Mouse (Mus musculus): ENCODE measurements at regions not wholly inside any gene's neighbourhood (a gene's known extent, or its start where the extent isn't known, plus 50 kb on each side); places are given as distances from the start of the nearest gene placed in this dataset.

DNA sequence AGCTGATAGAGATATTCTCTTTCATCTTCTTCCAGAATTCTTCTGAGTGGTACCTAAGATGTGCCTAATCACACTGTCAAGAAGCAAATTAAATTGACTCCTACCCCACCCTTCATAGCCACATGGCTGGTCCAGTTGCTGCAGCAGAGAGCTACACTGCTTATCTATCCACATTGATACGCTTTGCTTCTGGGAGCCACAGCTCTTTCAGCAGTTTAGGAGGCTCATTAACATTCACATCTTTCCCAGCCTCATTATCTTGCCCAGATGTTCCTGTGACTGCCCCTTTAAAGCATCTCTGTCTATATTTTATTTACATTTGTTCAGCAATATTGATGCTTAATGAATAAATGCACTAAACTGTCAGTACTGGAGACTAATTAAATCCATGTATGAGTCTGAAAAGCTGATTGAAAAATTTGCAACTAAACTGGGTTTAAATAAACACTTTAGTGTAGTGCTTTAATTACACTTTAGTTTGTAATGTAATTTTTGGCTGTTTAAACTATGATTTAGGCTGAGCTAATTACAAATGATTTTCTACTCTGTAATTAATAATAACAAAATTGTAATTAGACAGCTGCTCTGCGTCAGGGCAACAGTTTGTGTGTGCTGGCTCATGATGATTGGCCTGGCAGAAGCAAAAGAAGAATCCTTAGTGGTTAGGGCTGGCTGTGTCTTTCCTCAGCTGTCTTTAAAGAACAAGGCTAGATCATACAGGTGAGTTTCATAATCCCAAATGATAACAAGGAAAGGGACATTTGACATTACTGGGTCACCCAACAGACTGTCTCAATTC, 632.5 kb upstream of the Tle4 start:
- no peak for DNase-seq (ENCODE audit: low read depth)

DNA sequence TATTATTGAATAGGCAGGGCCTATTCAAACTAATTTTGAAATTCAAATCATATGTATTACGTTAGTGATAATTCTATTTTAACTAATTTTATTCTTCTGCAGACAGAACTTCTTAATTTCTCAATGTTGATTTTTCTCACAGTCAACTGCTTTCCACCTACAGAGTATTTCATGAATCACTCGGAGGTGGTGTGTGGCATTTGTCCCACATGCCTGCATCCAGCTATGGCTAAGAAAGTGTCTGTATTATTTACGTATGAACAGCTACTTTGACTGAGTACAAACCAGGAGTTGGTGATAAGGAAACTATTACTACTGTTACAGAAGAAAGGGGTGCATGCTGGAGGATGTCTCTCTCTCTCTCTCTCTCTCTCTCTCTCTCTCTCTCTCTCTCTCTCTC, 619.5 kb upstream of the Tle4 start:
- no peak for DNase-seq (ENCODE audit: low read depth)

- DNase-seq (ENCODE audit: low read depth): no peak
Measured at GRCm38 (mm10) chr19:15214651-15215050, 616.8 kb upstream of the Tle4 start.

DNA sequence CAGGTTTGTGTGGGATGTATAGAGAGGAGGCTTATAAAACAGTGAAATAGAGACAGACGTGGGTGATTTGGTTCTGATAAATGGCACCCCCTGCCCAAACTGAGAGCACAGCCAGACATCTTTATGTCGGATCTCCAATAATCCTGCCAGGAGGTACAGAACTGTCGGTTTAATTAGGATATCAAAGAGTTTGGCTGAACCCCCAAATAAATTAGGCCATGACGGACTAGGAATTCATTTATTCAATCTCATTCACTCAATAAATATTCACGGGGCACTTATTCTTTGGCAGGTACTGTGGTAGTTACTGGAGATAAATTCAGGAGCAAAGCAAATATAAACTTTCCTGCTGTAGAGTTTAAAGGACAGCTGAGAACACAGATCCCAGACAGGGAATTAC, 615.0 kb upstream of the Tle4 start:
- no peak for DNase-seq (ENCODE audit: low read depth)

DNA sequence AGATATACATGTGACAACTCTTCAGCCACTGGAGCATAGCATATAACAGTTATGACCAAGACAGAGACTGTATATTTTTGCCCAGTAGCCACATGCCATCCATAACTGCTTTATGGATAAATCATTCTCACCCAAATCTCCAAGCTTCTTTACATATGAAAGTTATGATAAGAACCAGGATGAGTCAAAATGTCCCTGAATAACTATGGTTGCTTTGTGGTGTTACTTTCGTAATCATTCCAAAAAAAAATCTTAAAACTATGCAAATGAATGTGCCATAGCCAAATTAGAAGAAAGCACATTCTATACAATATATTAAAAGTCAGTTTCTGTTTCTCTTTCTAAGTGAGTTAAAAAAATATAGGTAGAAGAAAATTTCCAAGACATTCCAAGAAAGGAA, 605.2 kb upstream of the Tle4 start:
- DNase-seq (ENCODE audit: low read depth): no peak

DNA sequence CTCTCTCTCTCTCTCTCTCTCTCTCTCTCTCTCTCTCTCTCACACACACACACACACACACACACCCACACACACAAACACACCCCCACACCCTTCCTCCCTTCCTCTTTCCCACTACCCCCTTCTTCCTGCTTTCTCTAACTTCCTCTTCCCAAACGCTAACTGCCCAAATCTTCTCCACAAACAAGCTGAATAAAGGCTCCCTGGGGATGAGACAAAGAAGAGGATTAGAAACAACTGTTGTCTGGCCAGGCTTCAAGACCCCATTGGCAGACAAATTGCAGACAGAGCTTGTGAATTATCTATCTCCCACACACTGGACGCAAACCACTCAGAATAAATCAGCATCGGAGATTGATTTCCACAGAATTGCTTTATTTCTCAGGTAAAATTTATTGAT, 603.4 kb upstream of the Tle4 start:
- DNase-seq (ENCODE audit: low read depth): no peak

DNA sequence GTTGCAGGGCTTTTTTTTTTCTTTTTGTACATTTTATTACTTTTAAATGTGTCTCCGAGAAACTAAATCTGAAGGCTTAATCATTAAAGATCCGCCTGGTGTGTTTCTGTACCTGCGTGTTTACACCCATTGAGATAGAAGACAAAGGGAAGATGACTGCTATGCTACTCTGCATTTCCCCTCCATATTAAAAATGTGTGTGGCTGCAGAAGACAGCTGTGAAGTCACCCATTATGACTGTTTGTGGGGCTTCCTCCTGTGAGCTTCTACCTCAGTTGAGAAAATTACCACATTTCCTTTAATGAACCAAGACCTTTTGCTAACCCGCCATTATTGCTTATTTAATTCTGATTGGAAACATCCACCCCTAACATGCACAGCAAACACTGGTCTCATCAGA, 602.9 kb upstream of the Tle4 start:
- DNase-seq (ENCODE audit: low read depth): no peak

- DNase-seq (ENCODE audit: low read depth): no peak
Measured at GRCm38 (mm10) chr19:15200361-15200760, 602.5 kb upstream of the Tle4 start.

DNA sequence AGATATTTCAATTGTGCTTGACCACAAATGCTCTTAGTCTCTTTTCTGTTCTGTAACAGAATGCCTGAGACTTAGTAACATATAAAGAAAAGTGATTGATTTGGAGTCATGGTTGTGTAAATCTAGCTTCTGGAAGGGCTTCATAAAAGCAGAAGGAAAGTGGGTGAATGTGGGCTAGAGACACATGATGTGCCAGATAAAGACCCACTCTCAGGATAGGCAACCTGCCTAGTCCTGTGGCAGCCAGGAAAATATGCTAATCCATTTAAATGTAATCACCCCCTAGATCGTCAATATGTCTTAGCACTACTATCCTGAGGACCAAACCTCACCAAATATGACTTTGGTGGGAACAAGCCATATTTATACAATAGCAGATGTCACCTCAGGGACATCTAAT, 601.8 kb upstream of the Tle4 start:
- DNase-seq (ENCODE audit: low read depth): no peak

DNA sequence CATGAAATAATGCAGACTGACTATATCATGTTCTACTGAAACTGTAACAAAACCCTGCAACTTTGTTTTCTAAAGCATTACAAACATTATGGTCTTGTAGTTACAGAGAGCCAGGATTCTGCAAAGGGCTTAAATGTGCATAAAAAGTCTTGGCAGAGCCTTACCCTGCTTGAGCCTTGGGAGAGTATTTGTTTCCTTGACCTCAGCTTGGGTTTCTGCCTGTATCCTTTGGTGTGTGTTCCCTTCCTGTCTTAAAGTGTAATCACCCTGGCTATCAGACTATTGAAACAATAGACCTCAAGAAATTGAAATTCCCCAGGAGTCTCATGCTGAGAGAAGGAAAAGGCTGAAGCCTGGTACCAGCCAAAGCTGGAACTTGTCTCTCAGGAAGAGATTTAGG, 577.4 kb upstream of the Tle4 start:
- no peak for DNase-seq (ENCODE audit: low read depth)

GRCm38 (mm10) chr19:15173301-15173700, 575.5 kb upstream of the Tle4 start:
- DNase-seq (ENCODE audit: low read depth): no peak

DNA sequence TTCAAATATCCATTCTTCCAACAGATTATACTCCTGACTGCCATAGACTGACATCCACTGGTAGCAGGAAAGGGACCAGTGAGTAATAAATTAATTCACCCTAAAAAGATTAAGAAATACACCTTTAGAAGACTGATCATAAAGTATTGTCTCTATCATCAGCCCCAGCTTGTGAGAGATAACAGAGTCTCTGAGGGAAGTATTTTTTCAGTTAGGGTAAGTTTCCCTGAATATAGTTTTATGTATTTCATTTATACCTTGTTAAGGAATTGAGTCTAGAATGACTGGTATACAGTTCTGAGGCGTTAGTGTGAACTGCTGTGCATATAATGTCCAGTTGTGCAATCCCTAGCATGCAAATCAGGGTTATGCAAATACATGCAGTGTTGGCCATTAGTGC, 569.3 kb upstream of the Tle4 start:
- no peak for DNase-seq (ENCODE audit: low read depth)

DNA sequence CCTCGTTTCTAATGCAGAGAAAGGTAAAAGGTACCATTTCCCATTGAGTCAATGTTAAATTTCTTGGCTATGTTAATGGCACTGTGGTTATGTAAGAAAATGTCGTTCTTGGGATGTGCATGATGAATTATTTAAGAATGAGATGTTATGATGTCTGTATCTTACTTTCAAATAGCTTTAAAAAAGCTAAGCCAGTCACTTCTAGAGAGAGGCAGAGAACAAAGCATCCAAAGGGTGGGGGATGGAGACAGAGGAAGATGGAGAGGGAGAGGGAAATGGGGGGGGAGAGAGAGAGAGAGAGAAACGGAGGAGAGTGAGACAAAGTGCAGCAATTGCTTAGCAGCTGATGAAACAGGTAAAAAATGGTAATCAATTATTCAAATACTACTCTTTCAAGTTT, 562.8 kb upstream of the Tle4 start:
- no peak for DNase-seq (ENCODE audit: low read depth)

- DNase-seq (ENCODE audit: low read depth): no peak
Measured at GRCm38 (mm10) chr19:15158653-15159052, 560.8 kb upstream of the Tle4 start.

DNA sequence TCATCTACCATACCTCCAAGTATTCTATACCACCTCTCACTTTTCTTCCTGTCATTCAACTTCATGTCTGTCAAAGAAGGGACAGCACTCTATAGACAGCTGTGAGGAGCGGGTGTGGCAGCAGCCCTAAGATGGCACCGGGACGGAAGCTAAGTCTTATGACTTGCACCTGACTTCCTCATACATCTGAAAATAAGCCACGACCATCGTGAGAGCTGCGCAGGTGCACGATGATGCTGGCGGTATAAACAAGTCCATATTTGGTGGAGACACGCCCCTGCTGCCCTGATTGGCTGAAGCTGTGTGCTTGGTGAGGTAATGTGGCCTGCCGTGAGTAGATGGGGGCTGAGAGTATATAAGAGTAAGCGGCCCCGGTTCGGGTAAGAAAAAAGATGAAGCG, 560.3 kb upstream of the Tle4 start:
- no peak for DNase-seq (ENCODE audit: low read depth)

- no peak for DNase-seq (ENCODE audit: low read depth)
Measured at GRCm38 (mm10) chr19:15154693-15155092, 556.8 kb upstream of the Tle4 start.

- DNase-seq (ENCODE audit: low read depth): no peak
Measured at GRCm38 (mm10) chr19:15146325-15146724, 548.5 kb upstream of the Tle4 start.

- DNase-seq (ENCODE audit: low read depth): no peak
Measured at GRCm38 (mm10) chr19:15127122-15127521, 529.3 kb upstream of the Tle4 start.

GRCm38 (mm10) chr19:15108441-15109026, 510.7 kb upstream of the Tle4 start:
- no peak for DNase-seq (ENCODE audit: low read depth)

- DNase-seq (ENCODE audit: low read depth): no peak
Measured at GRCm38 (mm10) chr19:15095054-15095453, 497.2 kb upstream of the Tle4 start.

GRCm38 (mm10) chr19:15093534-15093933, 495.7 kb upstream of the Tle4 start:
- no peak for DNase-seq (ENCODE audit: low read depth)

DNA sequence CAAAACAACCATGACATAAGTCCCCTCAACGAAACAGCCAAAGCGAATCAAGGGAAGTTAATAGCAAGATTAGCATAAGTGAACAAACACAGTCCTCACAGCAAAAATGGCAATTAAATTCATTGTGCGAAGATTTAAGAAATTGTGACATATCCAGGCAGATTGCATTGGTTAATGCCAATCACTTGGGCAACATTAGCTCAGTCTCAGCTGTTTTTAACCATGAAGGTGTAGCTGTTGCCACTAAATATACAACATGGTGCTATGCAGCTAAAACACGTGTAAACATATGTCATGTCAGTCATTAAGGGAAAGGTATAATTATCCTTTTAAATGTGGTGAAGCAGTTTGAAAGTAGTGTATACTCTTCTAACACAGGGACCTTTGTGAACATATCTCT, 482.8 kb upstream of the Tle4 start:
- no peak for DNase-seq (ENCODE audit: low read depth)

DNA sequence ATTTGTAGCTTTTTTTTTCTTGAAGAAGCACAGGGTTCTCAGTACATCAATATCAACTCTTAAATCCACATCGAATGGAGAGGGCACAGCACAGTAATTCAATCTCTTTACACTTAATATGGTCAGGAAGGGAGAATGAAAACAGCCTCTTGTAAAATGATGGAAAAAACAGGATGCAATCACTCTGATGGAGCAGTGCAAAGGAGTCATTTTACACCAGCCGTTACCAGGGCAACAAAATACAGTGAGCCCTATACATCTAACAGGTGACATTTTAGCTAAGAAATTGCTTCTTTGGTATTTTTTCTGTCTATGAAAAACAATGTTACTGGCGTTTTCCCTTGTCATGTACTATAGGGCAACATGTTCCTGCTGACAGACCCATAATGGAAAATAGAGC, 459.9 kb upstream of the Tle4 start:
- no peak for DNase-seq (ENCODE audit: low read depth)

DNA sequence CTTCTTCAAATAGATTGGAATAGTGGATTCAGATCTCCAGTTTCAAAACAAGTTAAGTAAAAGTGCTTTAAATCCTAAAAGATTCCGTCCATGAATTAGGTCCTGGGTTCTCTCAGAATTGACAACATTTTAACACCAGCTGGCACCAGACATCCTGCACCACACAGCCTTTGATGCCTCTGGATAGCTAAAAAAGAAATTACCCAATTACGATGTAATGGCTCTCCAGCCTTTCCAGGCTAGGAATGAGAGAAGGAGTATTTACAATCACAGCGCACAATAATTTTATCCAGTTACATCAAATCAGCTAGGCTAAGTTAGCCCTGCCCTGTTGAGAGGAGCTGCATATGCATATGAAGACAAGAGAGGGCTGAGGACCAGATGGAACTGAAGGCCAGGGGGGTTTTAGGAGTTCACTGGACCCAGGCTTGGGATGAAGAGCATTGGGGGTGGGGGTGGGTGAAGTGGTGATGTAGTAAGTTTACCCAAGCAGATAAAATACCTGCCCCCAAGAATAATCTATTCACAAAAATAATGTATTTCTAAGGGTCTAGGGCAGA, 455.8 kb upstream of the Tle4 start:
- DNase-seq (ENCODE audit: low read depth): no peak
